Mouse (Mus musculus) embryonic facial prominence, embryonic 10.5 days (tissue): ENCODE data around the gene Snx9. TPM values are rescaled to one million over a fixed set of nuclear protein-coding genes. Genes with fewer than 3 reads are reported as not detected.
A peak's percentile ranks its signal among the peaks of the same experiment; 100 is the strongest.

ENCODE experiments used
- DNase-seq: peaks from one replicate; pipeline ENCODE4 v3.0.0-alpha.2; 2017; ENCODE audit warnings: low spot score
- H3K27ac ChIP-seq: fragments of 300-500 bp; sonication (generic); replicated peaks from 2 replicates; pipeline ENCODE4 v1.5.1; 2016; ENCODE audit warnings: mild to moderate bottlenecking
- H3K27me3 ChIP-seq: fragments of 300-500 bp; sonication (generic); replicated peaks from 2 replicates; pipeline ENCODE4 v1.6.1; 2016; ENCODE audit warnings: low read depth, mild to moderate bottlenecking; ENCODE audit not compliant: poor library complexity, severe bottlenecking
- H3K36me3 ChIP-seq: fragments of 300-500 bp; sonication (generic); replicated peaks from 2 replicates; pipeline ENCODE4 v1.6.1; 2016; ENCODE audit warnings: mild to moderate bottlenecking, moderate library complexity
- H3K4me1 ChIP-seq: fragments of 300-500 bp; sonication (generic); 2 replicates; pipeline ENCODE4 v1.6.1; 2016
- H3K4me3 ChIP-seq: fragments of 300-500 bp; sonication (generic); 2 replicates; pipeline ENCODE4 v1.5.1; 2016; ENCODE audit warnings: mild to moderate bottlenecking, moderate library complexity
- H3K9me3 ChIP-seq: fragments of 300-500 bp; sonication (generic); 2 replicates; pipeline ENCODE4 v1.6.1; 2016; ENCODE audit warnings: mild to moderate bottlenecking
- WGBS: fragments of 180-500 bp; shearing (Covaris S2); methylation state at CpG from one replicate; pipeline ENCODE4 v1.1.7; 2016; 5-methylcytosine and 5-hydroxymethylcytosine counted together
- polyA plus RNA-seq: library from polyadenylated mRNA; unstranded; fragments of >200 nt; fragmentation: Nextera tagmentation; extraction: Ambion mirVana; gene quantifications from 2 replicates; pipeline ENCODE4 v1.2.1, GENCODE M21; 2016

Snx9 gene
- polyA plus RNA-seq, 1 experiment from 2014 or later, result 19.5 TPM

DNA sequence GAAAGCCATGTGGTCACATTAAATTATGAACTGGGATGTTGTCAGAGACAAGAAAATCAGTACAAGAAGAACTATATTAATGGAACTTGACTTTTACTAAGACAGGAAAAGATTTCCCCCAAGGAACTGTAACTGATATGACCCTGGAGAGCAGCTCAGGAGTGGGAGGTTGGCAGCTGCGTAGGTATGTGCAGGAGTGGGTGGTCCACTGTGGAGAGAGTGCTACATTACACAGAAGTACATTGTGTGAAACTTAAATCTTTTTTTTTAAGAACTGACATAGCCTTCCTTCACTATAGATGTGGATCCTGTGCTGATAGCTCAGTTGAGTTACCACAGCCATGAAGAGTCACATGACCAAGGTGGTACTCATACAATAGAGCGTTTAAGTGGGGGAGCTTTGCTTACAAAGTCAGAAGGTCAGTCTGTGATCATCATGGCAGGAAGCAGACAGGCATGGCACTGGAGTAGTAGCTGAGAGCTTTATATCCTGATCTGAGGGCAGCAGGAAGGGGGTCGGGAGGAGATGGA, 6.3 kb upstream of the Snx9 start:
- 64% methylated on average over 3 of the region's 3 CpGs for WGBS

DNA sequence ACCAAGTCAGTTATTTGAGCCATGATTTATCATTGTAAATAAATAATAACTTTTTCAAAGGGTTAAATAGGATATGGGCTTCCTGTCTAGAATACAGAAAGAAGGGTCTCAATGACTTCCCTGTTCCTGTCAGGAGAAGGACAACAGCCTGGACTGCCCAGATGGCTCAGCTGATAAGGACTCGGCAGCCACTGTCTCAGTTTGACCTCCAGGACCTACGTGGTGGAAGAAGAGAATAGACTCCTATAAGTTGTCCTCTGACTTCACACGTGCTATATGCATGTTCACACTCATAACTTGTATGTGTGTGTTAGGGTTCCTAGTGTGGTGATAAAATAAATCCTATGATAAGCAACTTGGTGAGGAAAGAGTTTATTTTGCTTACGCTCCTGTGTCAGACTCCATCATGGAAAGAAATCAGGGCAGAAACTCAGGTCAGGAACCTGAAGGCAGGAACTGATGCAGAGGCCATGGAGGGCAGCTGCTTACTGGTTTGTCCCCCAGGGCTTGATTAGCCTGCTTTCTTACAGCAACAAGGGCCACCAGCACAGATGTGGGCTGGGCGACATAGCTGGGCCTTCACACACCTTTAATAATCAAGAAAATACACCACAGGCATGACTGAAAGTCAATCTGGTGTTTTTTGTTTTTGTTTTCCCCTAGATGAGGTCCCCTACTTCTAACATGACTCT, 1.4 kb upstream of the Snx9 start:
- Histone ChIP-seq H3K27me3 (no peaks in the 10 kb centered on the region), H3K4me3 (no peak overlapping the region), H3K9me3 (0 out of 2 replicates have a peak, but pooled peaks cover 3% of the 10 kb centered on the region), H3K36me3 (no peaks in the 10 kb centered on the region), H3K27ac (peak overlapping the region; percentile 100; the same call in 1 of the 2 replicates), H3K4me1 (peaks cover 50% of the 10 kb centered on the region)
- no peak for DNase-seq
- WGBS, result 77% methylated on average over 5 of the region's 5 CpGs

More for the DNA sequence above, 6.3 kb upstream of the Snx9 start:
- DNase-seq, result no peak
- H3K36me3 ChIP-seq, result no peaks in the 10 kb centered on the region
- no peak overlapping the region for H3K27ac ChIP-seq
- H3K4me1 ChIP-seq, result peaks cover 27% of the 10 kb centered on the region
- no peaks in the 10 kb centered on the region for H3K27me3 ChIP-seq
- H3K9me3 ChIP-seq, result 0 out of 2 replicates have a peak, but pooled peaks cover 3% of the 10 kb centered on the region
- H3K4me3 ChIP-seq, result no peak overlapping the region

DNA sequence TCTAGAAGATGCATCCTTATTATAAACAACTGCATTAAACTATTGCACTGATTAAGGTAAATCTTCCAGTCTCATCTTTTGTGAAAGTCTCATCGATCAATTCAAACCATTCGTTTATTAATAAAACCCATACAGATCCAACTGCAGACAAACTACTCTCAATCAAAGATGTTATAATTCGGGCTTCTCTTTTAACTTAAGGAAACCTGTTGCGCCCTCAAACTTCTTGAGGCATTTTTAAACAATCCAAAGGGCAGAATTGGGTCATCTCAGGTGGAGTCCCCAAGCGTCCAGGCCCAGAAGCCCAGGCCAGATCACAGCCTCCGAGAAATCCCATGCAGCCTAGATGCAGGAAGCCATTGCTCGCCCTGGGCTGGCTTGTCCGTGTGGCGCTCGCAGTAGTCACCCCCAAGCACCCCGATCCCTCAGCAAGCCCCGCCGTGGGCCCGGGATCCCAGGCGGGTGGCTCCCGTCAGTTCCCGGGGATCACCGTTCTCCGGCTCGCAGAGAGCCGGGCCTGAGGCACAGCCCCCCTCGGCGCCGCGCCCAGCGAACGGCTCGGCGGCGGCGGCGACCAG, 490 bp upstream of the Snx9 start:
- Histone ChIP-seq H3K27ac (peak overlapping the region; percentile 100), H3K4me1 (peaks cover 51% of the 10 kb centered on the region), H3K27me3 (no peaks in the 10 kb centered on the region), H3K4me3 (peak overlapping the region; percentile 87), H3K9me3 (0 out of 2 replicates have a peak, but pooled peaks cover 3% of the 10 kb centered on the region), H3K36me3 (no peaks in the 10 kb centered on the region)
- 8% methylated on average over 32 of the region's 32 CpGs for WGBS
- peak; percentile 74 for DNase-seq

DNA sequence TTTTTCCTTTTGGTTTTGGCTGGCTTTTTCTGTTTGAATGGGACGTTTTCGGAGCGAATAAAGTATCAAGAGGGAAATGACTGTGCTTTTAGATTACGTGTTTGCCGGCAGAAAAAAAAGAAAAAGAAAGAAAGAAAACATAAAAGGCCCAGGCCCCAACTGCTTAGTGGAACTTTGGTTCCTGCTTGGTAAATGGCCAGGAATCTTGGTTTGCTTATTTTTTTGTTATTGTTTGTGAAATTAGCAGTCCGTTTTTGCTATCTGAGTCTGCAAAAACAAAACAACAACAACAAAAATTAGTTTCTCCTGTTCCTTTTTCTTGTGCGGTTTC, 779 bp downstream of the Snx9 start:
- no peak for DNase-seq
- H3K4me1 ChIP-seq, result peaks cover 62% of the 10 kb centered on the region
- no peaks in the 10 kb centered on the region for H3K27me3 ChIP-seq
- 1% methylated on average over 7 of the region's 7 CpGs for WGBS
- no peaks in the 10 kb centered on the region for H3K36me3 ChIP-seq
- H3K4me3 ChIP-seq, result peak overlapping the region; percentile 87
- peak overlapping the region; percentile 100 for H3K27ac ChIP-seq
- H3K9me3 ChIP-seq, result 0 out of 2 replicates have a peak, but pooled peaks cover under 1% of the 10 kb centered on the region

DNA sequence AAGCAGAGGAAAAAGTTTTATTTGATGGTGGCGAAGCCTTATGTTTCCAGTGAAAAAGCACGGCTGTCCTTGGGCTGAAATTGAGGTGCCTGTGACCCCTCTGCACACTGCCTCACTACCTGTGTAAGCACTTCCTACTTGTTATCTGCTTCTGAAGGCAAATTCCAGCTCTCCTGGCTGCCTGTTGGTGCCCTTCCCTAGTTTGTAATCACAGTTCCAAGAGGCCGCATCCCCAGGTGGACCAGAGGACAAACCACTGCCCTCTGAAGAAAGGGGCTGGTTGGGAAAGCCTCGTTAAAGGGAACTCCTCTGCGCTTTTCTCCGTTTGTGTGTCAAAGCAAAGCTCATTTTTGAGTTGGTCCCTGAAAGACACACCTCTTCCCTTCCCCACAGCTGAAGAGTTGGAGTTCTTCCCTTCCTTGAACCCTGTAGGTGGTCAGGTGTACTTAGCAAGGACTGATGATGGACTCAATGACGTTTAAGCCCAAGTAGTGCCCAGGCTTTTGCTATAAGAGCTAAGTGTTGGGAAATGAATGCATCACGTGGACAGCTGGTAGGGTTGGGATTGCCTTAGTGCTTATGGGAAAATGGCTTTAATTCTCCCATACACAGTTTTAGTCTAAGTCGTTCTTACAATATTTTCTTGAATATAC, 2.0 kb downstream of the Snx9 start:
- H3K4me1 ChIP-seq, result peaks cover 61% of the 10 kb centered on the region

DNA sequence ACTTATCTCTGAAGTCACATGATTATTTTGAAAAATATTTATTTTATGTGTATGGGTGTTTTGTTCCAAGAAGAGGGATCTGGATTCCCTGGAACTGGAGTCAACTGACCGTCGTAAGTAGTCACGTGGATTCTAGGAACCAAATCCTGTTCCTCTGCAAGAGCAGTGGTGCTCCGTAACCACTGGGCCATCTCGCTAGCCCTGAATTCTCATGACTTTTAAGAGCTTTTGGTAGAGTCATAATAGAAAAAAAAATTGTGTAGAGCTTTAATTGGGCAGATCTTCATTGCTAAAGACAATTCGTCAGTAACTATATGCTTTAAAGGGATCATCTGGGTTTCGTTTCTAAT, 2.5 kb downstream of the Snx9 start:
- Histone ChIP-seq H3K27ac (no peak overlapping the region), H3K36me3 (no peaks in the 10 kb centered on the region), H3K9me3 (no peaks in the 10 kb centered on the region), H3K27me3 (no peaks in the 10 kb centered on the region), H3K4me1 (peaks cover 59% of the 10 kb centered on the region), H3K4me3 (no peak overlapping the region)
- 91% methylated on average over 7 of the region's 7 CpGs for WGBS
- DNase-seq, result no peak

More for the DNA sequence above, 2.0 kb downstream of the Snx9 start:
- DNase-seq, result no peak
- Histone ChIP-seq H3K4me3 (peak overlapping the region; percentile 21; the same call in 1 of the 2 replicates), H3K27me3 (no peaks in the 10 kb centered on the region), H3K27ac (no peak overlapping the region), H3K9me3 (no peaks in the 10 kb centered on the region), H3K36me3 (no peaks in the 10 kb centered on the region)
- WGBS, result 72% methylated on average over 9 of the region's 9 CpGs

DNA sequence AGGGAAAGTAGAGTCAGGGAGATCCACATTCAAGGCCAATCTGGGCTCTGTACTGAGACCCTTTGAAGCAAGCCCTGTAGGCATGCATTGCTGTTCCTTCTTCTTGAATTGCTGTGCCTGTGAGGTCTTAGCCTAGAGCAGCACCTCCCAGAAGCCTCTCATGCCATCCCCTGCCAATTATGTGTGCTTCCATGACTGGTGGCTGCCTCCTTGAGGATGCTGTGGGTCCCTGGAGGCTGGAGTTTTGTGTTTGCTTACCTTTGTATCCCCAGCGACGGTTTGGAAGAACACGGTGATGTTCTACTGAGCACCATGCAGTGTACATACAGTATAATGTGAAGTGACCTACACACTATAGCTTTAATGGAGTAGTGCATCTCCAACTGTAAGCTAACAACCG, 4.2 kb downstream of the Snx9 start:
- Histone ChIP-seq H3K4me3 (no peak overlapping the region), H3K36me3 (no peaks in the 10 kb centered on the region), H3K4me1 (peaks cover 64% of the 10 kb centered on the region), H3K27ac (no peak overlapping the region), H3K27me3 (no peaks in the 10 kb centered on the region), H3K9me3 (no peaks in the 10 kb centered on the region)
- DNase-seq, result no peak
- WGBS, result 83% methylated on average over 4 of the region's 4 CpGs

DNA sequence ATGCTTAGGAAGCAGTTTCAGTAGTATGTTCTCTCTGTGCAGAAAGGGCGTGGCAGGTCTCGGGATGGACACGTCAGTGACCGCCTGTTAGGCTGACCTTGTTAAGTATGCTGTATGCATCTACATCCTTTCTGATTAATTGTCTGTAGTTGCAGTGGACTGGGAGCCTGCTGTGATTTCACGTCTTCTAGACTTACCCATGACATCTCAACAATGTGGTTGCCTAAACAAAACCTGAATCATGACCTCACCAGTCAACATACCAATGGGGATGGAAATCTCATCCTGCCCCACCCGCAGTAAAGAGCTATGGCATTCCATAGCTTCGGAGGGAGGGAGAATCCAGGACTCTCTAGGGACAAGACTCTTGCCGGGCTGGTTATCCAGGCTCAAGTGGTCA, 5.0 kb downstream of the Snx9 start:
- 71% methylated on average over 8 of the region's 8 CpGs for WGBS
- H3K4me1 ChIP-seq, result peaks cover 59% of the 10 kb centered on the region
- DNase-seq, result no peak

DNA sequence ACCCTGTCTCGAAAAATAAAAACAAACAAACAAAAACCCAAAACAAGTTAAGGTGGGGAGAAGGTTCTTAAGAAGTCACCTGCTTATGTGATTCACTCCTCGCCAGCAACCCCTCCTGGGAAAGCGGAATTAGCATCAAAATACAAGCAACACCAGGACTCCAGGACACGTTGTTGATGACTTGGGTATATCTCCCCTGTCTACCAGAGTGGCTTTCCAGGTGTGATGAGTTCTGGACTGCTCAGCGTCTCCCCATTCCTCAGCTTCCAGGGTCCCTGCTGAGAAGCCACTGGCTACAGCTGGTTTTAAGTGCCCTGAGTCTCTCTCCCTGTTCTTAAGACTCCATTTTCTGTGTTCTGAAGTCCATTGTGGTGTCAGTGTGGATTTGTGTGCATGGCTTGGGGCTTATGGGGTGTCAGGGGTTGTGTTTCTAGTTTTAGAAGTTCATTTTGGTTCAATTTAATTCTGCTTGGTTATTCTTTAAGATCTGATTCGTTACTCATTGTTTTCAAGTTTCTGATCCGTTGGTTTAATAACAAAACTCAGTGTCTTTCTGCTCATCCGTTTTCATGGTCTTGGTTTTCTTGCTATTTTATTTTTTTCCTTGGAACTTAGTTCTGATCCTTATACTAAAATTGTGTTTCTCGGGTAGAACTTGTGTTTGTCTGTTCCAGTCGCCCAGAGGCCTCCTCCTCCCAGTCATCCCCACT, 7.7 kb downstream of the Snx9 start:
- WGBS, result 68% methylated on average over 10 of the region's 10 CpGs
- Histone ChIP-seq H3K4me1 (peaks cover 42% of the 10 kb centered on the region), H3K9me3 (0 out of 2 replicates have a peak, but pooled peaks cover under 1% of the 10 kb centered on the region), H3K36me3 (peaks cover 2% of the 10 kb centered on the region), H3K4me3 (peak overlapping the region; percentile 39), H3K27ac (peak overlapping the region; percentile 70; the same call in 1 of the 2 replicates), H3K27me3 (no peaks in the 10 kb centered on the region)
- DNase-seq, result no peak

More for the DNA sequence above, 5.0 kb downstream of the Snx9 start:
- no peak overlapping the region for H3K27ac ChIP-seq
- no peaks in the 10 kb centered on the region for H3K9me3 ChIP-seq
- H3K36me3 ChIP-seq, result no peaks in the 10 kb centered on the region
- no peak overlapping the region for H3K4me3 ChIP-seq
- H3K27me3 ChIP-seq, result no peaks in the 10 kb centered on the region

DNA sequence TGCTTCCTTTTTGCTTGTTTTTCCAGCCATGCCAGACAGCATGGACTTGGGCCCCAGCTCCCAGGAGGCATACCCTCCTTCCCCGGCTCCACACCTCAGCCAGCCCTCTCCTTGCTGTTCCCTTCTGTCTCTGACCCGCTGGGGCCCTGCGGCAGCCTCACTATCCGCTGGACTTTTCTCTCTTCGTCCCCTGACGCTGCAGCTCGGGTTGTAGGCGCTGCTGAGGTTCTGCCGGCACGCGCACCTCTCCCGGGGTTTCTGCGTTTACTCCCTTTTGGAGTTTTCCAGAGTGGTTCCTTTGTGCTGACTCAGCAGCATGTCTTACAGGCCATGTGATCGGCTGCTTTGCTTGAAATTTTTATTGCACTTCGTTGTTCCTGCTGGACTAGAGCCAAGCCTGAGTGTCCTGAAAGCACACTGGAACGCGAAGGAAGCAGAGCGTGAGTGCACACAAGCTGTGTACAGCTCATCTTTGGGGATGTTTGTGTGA, 8.3 kb downstream of the Snx9 start:
- H3K27me3 ChIP-seq, result no peaks in the 10 kb centered on the region
- peak; percentile 49 for DNase-seq
- H3K4me3 ChIP-seq, result peak overlapping the region; percentile 39
- peak overlapping the region; percentile 70 for H3K27ac ChIP-seq
- H3K4me1 ChIP-seq, result peaks cover 37% of the 10 kb centered on the region
- WGBS, result 41% methylated on average over 18 of the region's 18 CpGs
- peaks cover 8% of the 10 kb centered on the region for H3K36me3 ChIP-seq
- H3K9me3 ChIP-seq, result 0 out of 2 replicates have a peak, but pooled peaks cover 2% of the 10 kb centered on the region

DNA sequence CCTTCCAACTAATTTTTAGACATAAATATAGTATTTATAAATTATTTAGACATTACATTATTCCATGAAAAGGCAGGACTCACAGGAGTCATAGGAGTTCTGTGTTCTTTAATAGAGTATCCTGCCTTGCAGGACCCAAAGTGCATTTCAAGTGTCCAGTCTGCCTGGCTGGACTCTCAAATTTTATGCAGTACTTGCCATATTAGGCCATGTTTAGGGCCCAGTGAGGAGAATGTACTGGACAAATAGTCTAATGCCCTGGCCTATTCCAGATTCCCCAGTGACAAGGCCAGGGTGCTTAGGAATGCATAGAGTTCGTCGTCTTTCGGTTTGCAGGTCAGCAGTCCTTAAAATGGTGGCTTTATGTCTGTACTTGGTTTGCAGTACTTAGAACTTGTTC, 8.9 kb downstream of the Snx9 start:
- H3K27me3 ChIP-seq, result no peaks in the 10 kb centered on the region
- H3K27ac ChIP-seq, result no peak overlapping the region
- peaks cover 10% of the 10 kb centered on the region for H3K36me3 ChIP-seq
- 0 out of 2 replicates have a peak, but pooled peaks cover 2% of the 10 kb centered on the region for H3K9me3 ChIP-seq
- H3K4me3 ChIP-seq, result no peak overlapping the region
- H3K4me1 ChIP-seq, result peaks cover 32% of the 10 kb centered on the region
- DNase-seq, result no peak
- 89% methylated on average over 3 of the region's 3 CpGs for WGBS

DNA sequence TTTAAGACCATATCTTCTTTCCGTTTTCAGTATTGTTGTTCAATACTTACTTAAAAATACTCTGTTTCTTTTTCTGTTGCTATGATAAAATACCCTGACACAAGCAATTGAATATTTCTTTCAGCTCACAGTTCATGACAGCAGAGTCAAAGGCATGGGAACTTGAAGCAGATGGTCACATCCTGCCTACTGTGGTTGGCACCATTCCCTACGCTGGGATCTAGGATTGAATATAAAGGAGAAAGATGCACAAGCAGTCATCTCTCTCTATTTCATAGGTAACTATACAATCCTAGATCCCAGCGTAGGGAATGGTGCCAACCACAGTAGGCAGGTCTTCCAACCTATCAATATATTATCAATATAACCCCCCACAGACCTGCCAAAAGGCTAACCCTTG, 9.3 kb downstream of the Snx9 start:
- WGBS, result 96% methylated on average over 3 of the region's 3 CpGs
- DNase-seq, result no peak

More for the DNA sequence above, 9.3 kb downstream of the Snx9 start:
- no peak overlapping the region for H3K27ac ChIP-seq
- 0 out of 2 replicates have a peak, but pooled peaks cover 2% of the 10 kb centered on the region for H3K9me3 ChIP-seq
- peaks cover 28% of the 10 kb centered on the region for H3K4me1 ChIP-seq
- peaks cover 10% of the 10 kb centered on the region for H3K36me3 ChIP-seq
- no peaks in the 10 kb centered on the region for H3K27me3 ChIP-seq
- no peak overlapping the region for H3K4me3 ChIP-seq
